Mouse (Mus musculus) kidney, adult 2 months (tissue): ENCODE measurements around the gene Tmie.

ENCODE experiments used
- CTCF ChIP-seq: fragments of 200-500 bp; conservative IDR thresholded peaks from 2 replicates; pipeline ENCODE4 v1.5.1; 2011; ENCODE audit warnings: low read depth, mild to moderate bottlenecking, control low read depth, low read length, moderate library complexity, mixed read lengths; ENCODE audit not compliant: insufficient read depth, insufficient read length
- POLR2A ChIP-seq: fragments of 200-500 bp; IDR thresholded peaks from one replicate; pipeline ENCODE4 v1.6.1; 2011; ENCODE audit warnings: low read depth, low read length, control low read depth

GRCm38 (mm10) chr9:110907201-110907837 lies 27.4 kb upstream of the Tmie start:
- TF ChIP-seq CTCF = no peak
- TF ChIP-seq POLR2A = no peak
